Mouse (Mus musculus) adrenal gland, postnatal 0 days (tissue): ENCODE data around the gene Cnpy3. TPM values are rescaled to one million over a fixed set of nuclear protein-coding genes. Genes with fewer than 3 reads are reported as not detected.

Experiments used
- polyA plus RNA-seq: library from polyadenylated mRNA; unstranded; fragments of >200 nt; fragmentation: Nextera tagmentation; extraction: Ambion mirVana; gene quantifications from 2 replicates; pipeline ENCODE4 v1.2.1, GENCODE M21; 2015

Cnpy3 gene
- polyA plus RNA-seq = 40.2 and 56.1 TPM in 2 replicates

DNA sequence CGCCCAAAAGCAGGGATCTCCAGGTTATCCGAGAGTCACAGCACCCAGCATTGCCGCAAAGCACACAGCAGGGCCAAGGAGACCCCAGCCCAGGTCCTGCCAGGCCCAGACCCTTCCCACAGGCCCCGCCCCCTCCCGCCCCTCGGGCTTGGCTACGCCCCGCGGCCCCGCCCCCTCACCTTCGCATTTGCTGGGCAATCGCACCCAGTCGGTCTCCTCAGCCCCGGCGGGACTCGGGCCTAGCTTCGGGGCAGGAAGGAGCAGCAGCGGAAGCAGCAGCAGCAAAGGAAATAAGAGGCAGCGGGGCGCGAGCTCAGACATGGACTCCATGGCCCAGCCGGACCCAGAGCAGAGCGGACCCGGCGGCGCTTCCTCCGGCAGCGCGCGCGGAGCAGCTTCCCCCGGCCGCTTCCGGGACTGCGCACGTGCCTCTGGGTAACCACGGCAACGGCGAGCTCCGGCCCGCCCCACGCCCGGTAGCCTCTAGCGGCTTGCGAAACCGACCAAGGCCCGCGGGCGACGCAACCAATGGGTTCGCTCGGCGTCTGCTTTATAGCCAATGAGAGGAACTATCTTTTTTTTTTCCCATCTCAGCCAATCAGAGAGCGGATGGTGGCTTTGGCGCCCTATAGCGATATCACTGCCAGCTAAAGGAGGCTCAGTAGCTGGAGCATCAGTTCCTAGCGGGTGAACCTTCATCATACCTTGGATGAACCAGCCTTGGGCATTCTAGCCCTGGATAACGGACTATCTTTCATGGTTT is at the start of gene Cnpy3:
Gene Cnpy3 (minus strand): TSS at position 421 of the 763 bp plus-strand sequence.

DNA sequence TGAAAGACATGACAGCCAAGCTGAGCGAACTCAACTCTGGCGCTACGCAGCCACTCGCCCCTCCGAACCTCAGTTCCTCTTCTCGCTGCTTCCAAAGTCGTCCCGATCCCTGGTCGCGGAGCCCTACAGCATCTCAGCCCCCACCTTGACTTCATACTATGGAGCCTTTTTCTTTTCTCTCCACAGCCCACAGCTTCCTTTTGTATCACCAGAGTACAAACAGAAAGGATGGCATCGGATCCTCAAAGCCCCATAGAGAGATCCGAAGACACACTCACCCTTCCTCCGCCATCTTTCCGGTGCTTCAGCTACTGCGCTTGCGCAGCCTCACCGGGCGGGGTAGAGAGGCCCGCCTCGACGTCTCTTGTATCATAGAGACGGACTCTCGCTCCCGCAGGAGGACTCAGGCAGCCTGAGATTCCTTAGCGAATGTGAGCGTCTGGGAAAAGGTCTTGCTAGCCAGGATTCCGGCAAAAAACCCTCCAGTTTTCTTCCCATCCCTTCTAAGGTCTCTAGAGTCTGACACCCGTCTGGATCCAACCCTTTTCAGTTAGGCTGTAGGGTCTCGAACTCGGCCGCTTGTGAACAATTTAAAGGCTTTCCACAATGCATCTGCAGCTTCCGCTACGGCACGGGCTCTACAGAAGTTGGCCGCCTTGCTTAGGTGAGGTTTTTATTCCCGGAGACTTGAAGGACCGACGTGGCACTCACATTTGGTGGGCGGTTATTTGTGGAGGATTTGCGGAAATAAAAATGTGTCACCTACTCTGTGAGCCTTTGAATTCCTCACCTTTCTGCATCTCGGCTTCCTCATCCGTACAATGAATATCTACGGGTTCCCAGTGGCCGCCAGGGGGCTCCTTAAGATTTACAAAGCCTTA is 30.6 kb upstream of the Cnpy3 start, which contains the start of gene Rpl7l1:
Gene Rpl7l1 (minus strand): TSS at position 332 of the 881 bp plus-strand sequence.

DNA sequence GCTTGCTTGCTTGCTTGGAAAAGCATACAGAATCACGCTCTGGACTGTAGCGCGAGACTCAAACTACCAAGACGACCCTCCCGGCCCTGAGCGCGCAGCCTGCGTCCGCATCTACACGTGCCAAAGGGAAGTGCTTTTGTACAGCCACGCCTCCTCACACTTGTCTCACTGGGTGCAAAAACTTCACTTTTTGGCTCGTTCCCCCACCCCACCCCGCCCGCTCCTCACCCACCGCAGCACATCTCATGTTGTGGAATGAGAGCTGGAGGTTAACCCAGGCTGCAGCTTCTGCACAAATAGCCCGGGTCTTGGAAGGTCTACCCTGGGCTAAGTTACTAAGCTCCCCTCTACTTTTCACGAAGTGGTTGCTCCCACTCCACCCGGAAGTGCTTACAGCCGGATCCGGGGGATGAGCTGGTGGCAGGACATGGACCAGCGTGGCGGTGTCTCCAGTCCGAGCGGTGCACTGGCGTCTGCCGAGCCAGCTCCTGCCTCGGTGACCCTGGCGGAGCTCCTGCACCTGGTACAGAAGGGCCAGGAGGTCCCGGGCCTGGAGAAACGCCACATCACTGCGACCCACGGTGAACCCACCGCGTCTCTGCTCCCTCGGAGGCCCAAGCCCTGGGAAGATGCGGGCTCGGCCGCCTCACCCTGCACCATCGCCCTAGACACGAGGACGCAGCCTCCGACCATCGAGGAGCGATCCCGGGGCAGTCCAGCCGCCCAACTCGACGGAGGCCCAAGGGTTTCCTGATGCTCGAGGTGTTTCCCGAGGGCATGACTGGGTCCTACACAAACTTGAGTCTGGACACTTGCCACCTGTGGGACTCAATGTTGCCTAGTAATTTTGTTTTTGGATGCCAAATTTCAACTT is 20.6 kb upstream of the Cnpy3 start, which contains the start of gene 2310039H08Rik:
Gene 2310039H08Rik (plus strand): TSS at position 232 of the 874 bp plus-strand sequence.

DNA sequence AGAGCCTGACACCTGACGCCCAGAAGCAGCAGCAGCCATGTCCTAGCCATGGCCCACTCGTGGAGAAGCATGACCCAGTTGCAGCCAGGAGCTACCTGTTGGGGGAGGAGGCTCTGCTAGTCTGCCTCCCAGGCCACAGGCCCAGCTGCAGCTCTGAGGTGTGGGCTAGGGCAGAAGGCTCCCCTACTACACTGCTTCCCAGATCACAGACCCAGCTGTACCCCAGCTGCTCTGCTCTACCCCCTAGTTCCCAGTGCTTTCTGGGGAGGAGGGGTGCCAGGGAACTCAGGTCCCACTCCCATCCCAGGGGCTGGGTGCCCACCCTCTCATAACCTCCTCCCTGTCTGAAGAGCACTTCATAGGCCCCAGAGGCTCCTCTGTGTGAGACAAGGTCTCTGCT is 11.5 kb upstream of the Cnpy3 start, which contains the start of gene Ptcra:
Gene Ptcra (minus strand): TSS at position 169 of the 400 bp plus-strand sequence.

DNA sequence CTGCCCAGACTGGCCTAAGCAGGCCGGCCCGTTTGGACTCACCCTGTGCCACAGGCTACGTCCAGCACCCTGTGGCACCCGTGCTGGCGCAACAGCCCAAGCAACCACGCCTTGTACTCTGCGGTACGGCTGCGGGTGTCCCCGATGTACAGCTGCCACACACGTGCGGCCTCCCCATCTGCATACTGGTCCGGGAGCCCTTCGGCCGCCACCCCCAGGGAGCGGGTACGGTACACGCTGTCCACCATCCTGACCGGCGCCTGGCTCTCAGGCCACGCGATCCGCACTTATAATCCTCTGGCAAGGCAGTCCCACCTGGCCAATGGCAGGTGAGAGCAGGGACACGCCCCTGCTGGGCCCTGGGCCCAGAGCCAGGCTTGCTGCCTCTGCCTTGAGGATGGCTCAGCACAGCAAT is 23.1 kb downstream of the Cnpy3 start, which contains the start of gene Gnmt:
Gene Gnmt (minus strand): TSS at position 265 of the 415 bp plus-strand sequence.

DNA sequence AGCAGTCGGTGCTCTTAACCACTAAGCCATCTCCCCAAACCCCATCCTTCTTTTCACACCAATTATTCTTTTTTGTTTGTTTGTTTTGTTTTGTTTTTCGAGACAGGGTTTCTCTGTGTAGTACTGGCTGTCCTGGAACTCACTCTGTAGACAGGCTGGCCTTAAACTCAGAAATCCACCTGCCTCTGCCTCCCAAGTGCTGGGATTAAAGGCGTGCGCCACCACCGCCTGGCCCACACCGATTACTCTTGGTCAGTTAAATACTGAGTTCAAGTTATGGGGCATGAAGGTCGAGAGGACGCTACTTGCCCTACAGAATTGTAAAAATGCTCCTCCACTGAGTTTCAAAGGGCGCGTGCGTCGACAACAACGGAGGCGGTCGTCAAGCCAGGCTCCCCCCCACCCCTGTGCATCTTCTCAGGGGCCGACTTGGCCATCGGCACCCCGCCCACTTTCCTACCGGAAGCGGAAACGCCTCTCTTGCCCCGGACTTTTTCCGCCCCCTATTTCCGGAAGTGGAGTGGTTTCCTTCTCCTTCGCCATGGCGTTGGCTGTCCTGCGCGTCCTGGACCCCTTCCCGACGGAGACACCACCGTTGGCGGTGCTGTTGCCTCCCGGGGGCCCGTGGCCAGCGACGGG is 40.9 kb downstream of the Cnpy3 start, which contains the start of gene Pex6:
Gene Pex6 (plus strand): TSS at position 505 of the 639 bp plus-strand sequence.

DNA sequence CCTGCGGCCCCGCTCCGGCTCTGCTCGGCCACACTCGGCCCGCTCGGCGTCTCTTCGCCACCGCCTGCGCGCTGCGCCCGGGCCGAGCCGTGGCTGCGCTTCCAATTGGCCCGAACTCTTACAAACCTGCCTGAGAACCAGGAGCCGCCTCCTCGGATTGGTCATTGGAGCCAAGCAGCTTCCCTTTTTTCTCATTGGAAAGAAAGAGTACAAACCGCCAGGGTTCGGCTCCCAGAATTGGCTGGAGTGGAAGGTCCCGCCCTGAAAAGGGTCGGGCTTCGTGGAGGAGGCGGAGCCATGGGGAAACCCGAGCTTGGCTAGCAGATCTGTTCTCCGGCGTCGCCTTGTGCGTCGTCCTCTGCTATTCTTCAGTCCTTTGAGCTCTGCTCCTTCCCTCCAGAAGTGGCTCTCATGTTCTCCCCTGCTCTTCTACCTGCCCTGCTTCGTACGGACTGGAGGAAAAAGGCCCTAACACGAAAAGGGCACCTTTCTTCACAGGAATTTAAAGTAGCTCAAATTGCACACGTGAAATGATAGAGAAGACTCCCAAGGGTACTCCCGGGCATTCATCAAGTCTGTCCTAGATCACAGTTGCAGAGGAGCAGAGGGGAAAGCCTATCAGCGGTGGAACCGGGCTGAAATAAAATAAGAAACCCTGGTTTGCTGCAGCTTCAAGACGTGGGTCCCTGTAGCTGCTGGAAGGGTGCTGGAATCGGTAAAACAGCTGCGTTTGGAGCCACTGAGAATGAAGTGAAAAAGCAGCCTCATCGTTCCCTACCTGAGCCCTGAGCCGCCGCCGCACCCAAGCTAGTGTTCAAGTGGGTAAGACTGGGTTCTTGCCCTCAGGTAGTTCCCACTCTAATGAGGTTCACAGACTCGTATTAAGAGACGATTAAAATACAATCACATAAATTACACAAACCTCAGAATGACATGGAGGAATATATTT is 46.9 kb downstream of the Cnpy3 start, which contains the start of gene Ppp2r5d:
Gene Ppp2r5d (minus strand): TSS at position 225 of the 949 bp plus-strand sequence.

Other genes with a start within 250 kb of the Cnpy3 start
- gene Cul9, start 205.8 kb downstream of the Cnpy3 start, polyA plus RNA-seq = 5.8 and 6.3 TPM in 2 replicates
- gene Srf, start 196.0 kb downstream of the Cnpy3 start, polyA plus RNA-seq = 2.0 and 4.1 TPM in 2 replicates
- gene Ptk7, start 122.7 kb downstream of the Cnpy3 start, polyA plus RNA-seq = 20.2 and 22.3 TPM in 2 replicates
- 21.7 and 29.3 TPM in 2 replicates for gene Klc4, start 106.2 kb downstream of the Cnpy3 start, polyA plus RNA-seq
- 91.3 and 138 TPM in 2 replicates for gene Mrpl2, start 106.0 kb downstream of the Cnpy3 start, polyA plus RNA-seq
- 22.6 and 24.3 TPM in 2 replicates for gene Cul7, start 101.9 kb downstream of the Cnpy3 start, polyA plus RNA-seq
- gene Rrp36, start 77.9 kb downstream of the Cnpy3 start, polyA plus RNA-seq = 41.4 and 55.1 TPM in 2 replicates
- 148 and 198 TPM in 2 replicates for gene Mea1, start 73.4 kb downstream of the Cnpy3 start, polyA plus RNA-seq
- gene Klhdc3, start 71.3 kb downstream of the Cnpy3 start, polyA plus RNA-seq = 82.8 and 111 TPM in 2 replicates
- gene Ppp2r5d, start 47.1 kb downstream of the Cnpy3 start, polyA plus RNA-seq = 32.7 and 36.4 TPM in 2 replicates
- 21.2 and 30.3 TPM in 2 replicates for gene Pex6, start 40.8 kb downstream of the Cnpy3 start, polyA plus RNA-seq
- 15.0 and 25.6 TPM in 2 replicates for gene Gnmt, start 23.0 kb downstream of the Cnpy3 start, polyA plus RNA-seq
- 0.13 and 0.14 TPM in 2 replicates for gene Ptcra, start 11.5 kb upstream of the Cnpy3 start, polyA plus RNA-seq
- 150 and 176 TPM in 2 replicates for gene 2310039H08Rik, start 20.4 kb upstream of the Cnpy3 start, polyA plus RNA-seq
- 80.6 and 93.1 TPM in 2 replicates for gene Rpl7l1, start 30.5 kb upstream of the Cnpy3 start, polyA plus RNA-seq
- gene Bicral, start 106.3 kb upstream of the Cnpy3 start, polyA plus RNA-seq = 3.5 and 4.2 TPM in 2 replicates
- 62.1 and 65.4 TPM in 2 replicates for gene Tbcc, start 138.5 kb upstream of the Cnpy3 start, polyA plus RNA-seq
- not detected in 2 replicates for gene Prph2, start 158.2 kb upstream of the Cnpy3 start, polyA plus RNA-seq